Mouse (Mus musculus): ENCODE measurements around the gene Mr1.

DNA sequence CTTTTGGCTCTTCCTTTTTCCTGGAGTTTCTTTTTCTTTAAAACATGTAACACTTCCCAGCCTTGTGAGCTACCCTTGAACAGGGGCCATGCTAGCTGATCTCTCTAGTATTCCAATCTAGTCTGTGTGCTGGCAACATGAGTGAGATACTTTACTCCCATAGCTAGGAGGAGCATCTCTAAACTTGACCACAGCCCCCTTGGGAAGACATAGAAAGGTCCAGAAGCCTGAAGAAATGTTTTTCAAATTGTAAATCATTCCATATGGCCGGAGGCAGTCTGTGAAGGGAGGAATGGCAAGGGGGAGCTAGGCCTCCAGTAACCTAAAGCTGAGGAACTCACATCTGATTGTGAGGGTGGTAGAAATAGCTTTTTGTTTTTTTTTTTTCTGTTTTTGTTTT is 55.9 kb downstream of the Mr1 start:
- TF ChIP-seq POLR2A (IDR thresholded peaks at IDR 0.05; ENCODE audit: borderline replicate concordance, extremely low read depth, insufficient read depth, insufficient read length, poor library complexity, severe bottlenecking) (no peak), CTCF (IDR thresholded peaks at IDR 0.05; ENCODE audit: borderline replicate concordance, extremely low read depth, insufficient read depth, insufficient read length) (no peak)
